Mouse (Mus musculus): ENCODE data around the gene 1700025F22Rik. TPM values are rescaled to one million over a fixed set of nuclear protein-coding genes. Genes with fewer than 3 reads are reported as not detected.
A peak's percentile ranks its signal among the peaks of the same experiment; 100 is the strongest.
"Not testable (repeated sequence)": the region's sequence is repeated elsewhere in the genome, so short reads cannot be mapped to it uniquely, and the experiment has no call there.

Gene 1700025F22Rik
- not detected in 2 replicates for polyA plus RNA-seq (2012; ENCODE audit: insufficient read depth, insufficient read length, low replicate concordance, missing spikeins)

DNA sequence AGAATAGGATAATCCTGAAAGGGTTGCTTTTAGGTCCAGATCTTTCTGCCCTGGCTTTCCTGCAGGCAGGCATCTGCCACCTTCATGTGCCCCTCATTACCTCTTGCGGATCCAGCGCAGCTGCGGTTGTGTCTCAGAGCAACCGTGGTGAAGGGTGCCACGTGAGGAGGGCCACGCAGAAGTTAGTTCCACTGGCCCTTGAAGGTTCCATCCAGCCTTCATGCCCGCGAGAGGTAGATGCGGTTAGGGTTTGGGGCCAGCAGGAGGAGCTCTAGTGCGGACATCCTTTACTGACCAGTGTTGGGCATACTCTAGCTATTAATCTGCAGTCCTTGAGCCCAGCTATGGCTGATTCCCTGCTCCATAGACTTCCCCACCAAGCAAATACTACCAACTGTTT lies at the start of gene 1700025F22Rik:
TSS of gene 1700025F22Rik (minus strand) at position 149 of the 400 bp plus-strand sequence.
- no peak for TF ChIP-seq POLR2A (IDR thresholded peaks at IDR 0.05; ENCODE audit: insufficient read depth, low read depth, low read length)
- WGBS = 38% methylated on average over 10 of the region's 10 CpGs
- Histone ChIP-seq H3K4me3 (ENCODE audit: insufficient read depth, low read depth, low read length) (no peak within 1 kb of the TSS), H3K4me1 (ENCODE audit: control insufficient read depth, insufficient read depth, low read length) (no peaks in the 10 kb centered on the region), H3K27ac (ENCODE audit: insufficient read depth, low read depth, low read length) (no peak within 1 kb of the TSS)

- TF ChIP-seq CTCF (IDR thresholded peaks at IDR 0.05; ENCODE audit: insufficient read depth, low read depth, low read length) = no peak
- Histone ChIP-seq H3K4me1 (ENCODE audit: control insufficient read depth, insufficient read depth, low read length) (no peaks in the 10 kb centered on the region), H3K27ac (ENCODE audit: insufficient read depth, low read depth, low read length) (no peak within 1 kb of the TSS), H3K4me3 (ENCODE audit: insufficient read depth, low read depth, low read length) (no peak within 1 kb of the TSS)
- 69% methylated on average over 12 of the region's 12 CpGs for WGBS
These were observed 31.4 kb upstream of the 1700025F22Rik start, which contains the start of gene Ms4a13 for GRCm38 (mm10) chr19:11196546-11196945. TSS of gene Ms4a13 (minus strand) at chr19:11196737.

- Histone ChIP-seq H3K4me3 (ENCODE audit: insufficient read depth, low read depth, low read length) (no peak overlapping the region), H3K4me1 (ENCODE audit: control insufficient read depth, insufficient read depth, low read length) (no peaks in the 10 kb centered on the region), H3K27ac (ENCODE audit: insufficient read depth, low read depth, low read length) (no peak overlapping the region)
- WGBS = 64% methylated on average over 1 of the region's 1 CpGs
- TF ChIP-seq POLR2A (IDR thresholded peaks at IDR 0.05; ENCODE audit: insufficient read depth, low read depth, low read length) (no peak), CTCF (IDR thresholded peaks at IDR 0.05; ENCODE audit: insufficient read depth, low read depth, low read length) (no peak)
These were observed 27.4 kb upstream of the 1700025F22Rik start for GRCm38 (mm10) chr19:11192552-11192951.

DNA sequence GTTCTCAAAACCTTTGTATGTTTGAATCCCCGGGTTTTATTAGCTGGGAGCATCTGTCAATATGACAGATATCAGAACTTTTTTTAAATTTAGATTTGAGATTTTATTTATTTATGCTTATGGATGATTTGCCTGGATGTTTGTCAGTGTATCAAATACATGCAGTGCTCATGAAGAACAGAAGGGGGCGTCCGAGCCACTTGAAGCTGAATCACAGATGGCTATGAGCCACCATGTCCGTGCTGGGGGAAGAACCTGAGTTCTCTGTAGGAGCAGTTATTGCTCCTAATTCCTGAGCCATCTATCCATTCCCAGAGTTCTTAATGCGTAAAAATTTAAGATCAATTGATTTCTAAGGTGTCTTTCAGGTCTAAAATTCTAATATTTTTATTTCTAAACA lies 19.0 kb upstream of the 1700025F22Rik start:
- H3K4me1 ChIP-seq (ENCODE audit: control insufficient read depth, insufficient read depth, low read length) = no peaks in the 10 kb centered on the region
- H3K27ac ChIP-seq (ENCODE audit: insufficient read depth, low read depth, low read length) = no peak overlapping the region
- no peak overlapping the region for H3K4me3 ChIP-seq (ENCODE audit: insufficient read depth, low read depth, low read length)
- 19% methylated on average over 5 of the region's 5 CpGs for WGBS
- TF ChIP-seq CTCF (IDR thresholded peaks at IDR 0.05; ENCODE audit: insufficient read depth, low read depth, low read length) = no peak
- no peak for TF ChIP-seq POLR2A (IDR thresholded peaks at IDR 0.05; ENCODE audit: insufficient read depth, low read depth, low read length)

GRCm38 (mm10) chr19:11177464-11177863 lies 12.3 kb upstream of the 1700025F22Rik start:
- TF ChIP-seq CTCF (IDR thresholded peaks at IDR 0.05; ENCODE audit: insufficient read depth, low read depth, low read length) (no peak), POLR2A (IDR thresholded peaks at IDR 0.05; ENCODE audit: insufficient read depth, low read depth, low read length) (no peak)
- H3K4me1 ChIP-seq (ENCODE audit: control insufficient read depth, insufficient read depth, low read length) = no peaks in the 10 kb centered on the region
- H3K27ac ChIP-seq (ENCODE audit: insufficient read depth, low read depth, low read length) = no peak overlapping the region
- WGBS = 50% methylated on average over 2 of the region's 2 CpGs
- no peak overlapping the region for H3K4me3 ChIP-seq (ENCODE audit: insufficient read depth, low read depth, low read length)

GRCm38 (mm10) chr19:11157890-11158289 lies 7.2 kb downstream of the 1700025F22Rik start:
- H3K4me3 ChIP-seq (ENCODE audit: insufficient read depth, low read depth, low read length); H3K4me1 ChIP-seq (ENCODE audit: control insufficient read depth, insufficient read depth, low read length); H3K27ac ChIP-seq (ENCODE audit: insufficient read depth, low read depth, low read length): not testable (repeated sequence)
- WGBS = 75% methylated on average over 6 of the region's 6 CpGs

GRCm38 (mm10) chr19:11135336-11135735 lies 29.8 kb downstream of the 1700025F22Rik start:
- no peak overlapping the region for H3K4me3 ChIP-seq (ENCODE audit: insufficient read depth, low read depth, low read length)
- no peak overlapping the region for H3K27ac ChIP-seq (ENCODE audit: insufficient read depth, low read depth, low read length)
- TF ChIP-seq CTCF (IDR thresholded peaks at IDR 0.05; ENCODE audit: insufficient read depth, low read depth, low read length) = no peak
- no peak for TF ChIP-seq POLR2A (IDR thresholded peaks at IDR 0.05; ENCODE audit: insufficient read depth, low read depth, low read length)
- H3K4me1 ChIP-seq (ENCODE audit: control insufficient read depth, insufficient read depth, low read length) = no peaks in the 10 kb centered on the region
- WGBS = 79% methylated on average over 4 of the region's 4 CpGs

DNA sequence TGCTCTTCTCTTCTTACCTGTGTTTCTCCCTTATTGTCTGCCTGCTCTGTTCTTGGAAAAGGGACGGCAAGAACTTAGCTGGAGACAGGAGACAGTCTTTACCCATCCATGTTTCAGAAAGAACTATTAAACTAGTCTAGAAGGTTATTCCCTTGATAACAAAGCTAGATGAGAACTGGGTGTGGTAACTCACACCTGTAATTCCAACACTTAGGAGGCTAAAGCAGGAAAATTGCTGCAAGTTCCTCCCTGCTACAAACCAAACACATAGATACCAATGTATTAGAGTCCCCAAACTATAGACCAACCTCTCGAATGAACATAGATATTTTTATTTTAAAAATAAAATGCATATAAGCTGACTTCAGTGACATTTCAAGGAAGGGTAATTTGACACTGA lies 30.3 kb downstream of the 1700025F22Rik start:
- TF ChIP-seq POLR2A (IDR thresholded peaks at IDR 0.05; ENCODE audit: insufficient read depth, low read depth, low read length) (no peak), CTCF (IDR thresholded peaks at IDR 0.05; ENCODE audit: insufficient read depth, low read depth, low read length) (no peak)
- no peak overlapping the region for H3K4me3 ChIP-seq (ENCODE audit: insufficient read depth, low read depth, low read length)
- H3K4me1 ChIP-seq (ENCODE audit: control insufficient read depth, insufficient read depth, low read length) = no peaks in the 10 kb centered on the region
- WGBS = 90% methylated on average over 2 of the region's 2 CpGs
- H3K27ac ChIP-seq (ENCODE audit: insufficient read depth, low read depth, low read length) = no peak overlapping the region

- not testable (repeated sequence) for H3K4me1 ChIP-seq (ENCODE audit: control insufficient read depth, insufficient read depth, low read length); H3K27ac ChIP-seq (ENCODE audit: insufficient read depth, low read depth, low read length); H3K4me3 ChIP-seq (ENCODE audit: insufficient read depth, low read depth, low read length)
- 88% methylated on average over 8 of the region's 8 CpGs for WGBS
These were observed 34.3 kb downstream of the 1700025F22Rik start, which contains the start of gene 1700017D01Rik for GRCm38 (mm10) chr19:11130776-11131175. TSS of gene 1700017D01Rik (minus strand) at chr19:11130876.

- TF ChIP-seq POLR2A (IDR thresholded peaks at IDR 0.05; ENCODE audit: insufficient read depth, low read depth, low read length) = no peak
- no peak for TF ChIP-seq CTCF (IDR thresholded peaks at IDR 0.05; ENCODE audit: insufficient read depth, low read depth, low read length)
- Histone ChIP-seq H3K4me3 (ENCODE audit: insufficient read depth, low read depth, low read length) (no peak overlapping the region), H3K27ac (ENCODE audit: insufficient read depth, low read depth, low read length) (no peak overlapping the region), H3K4me1 (ENCODE audit: control insufficient read depth, insufficient read depth, low read length) (no peaks in the 10 kb centered on the region)
- WGBS = 96% methylated on average over 1 of the region's 1 CpGs
These were observed 35.4 kb downstream of the 1700025F22Rik start for GRCm38 (mm10) chr19:11129702-11130101.

DNA sequence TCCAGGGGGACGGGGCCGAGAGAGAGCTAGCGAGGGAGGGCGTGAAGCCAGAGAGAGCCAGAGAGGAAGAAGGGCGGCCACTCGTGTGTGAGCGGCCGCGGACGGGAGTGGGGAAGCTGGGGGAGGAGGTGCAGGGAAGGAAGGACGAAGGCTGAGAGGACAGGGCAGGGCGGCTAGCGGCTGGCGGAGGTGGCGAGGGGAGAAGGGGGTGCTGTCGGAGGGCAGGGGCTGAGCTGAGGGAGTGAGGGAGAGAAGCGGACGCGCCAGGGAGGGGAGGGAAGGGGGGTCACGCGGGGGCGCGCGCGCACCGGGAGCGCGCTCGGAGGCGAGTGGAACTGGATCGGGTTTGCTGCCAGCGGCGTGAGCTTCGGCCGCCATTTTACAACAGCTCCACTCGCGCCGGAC lies 44.1 kb downstream of the 1700025F22Rik start:
- H3K4me3 ChIP-seq (ENCODE audit: insufficient read depth, low read depth, low read length) = peak overlapping the region; percentile 61
- not testable (repeated sequence) for H3K4me1 ChIP-seq (ENCODE audit: control insufficient read depth, insufficient read depth, low read length); H3K27ac ChIP-seq (ENCODE audit: insufficient read depth, low read depth, low read length)
- 2% methylated on average over 15 of the region's 38 CpGs for WGBS
